Mouse (Mus musculus): ENCODE measurements around the gene Hal. TPM values are rescaled to one million over a fixed set of nuclear protein-coding genes. Genes with fewer than 3 reads are reported as not detected.
A peak's percentile ranks its signal among the peaks of the same experiment; 100 is the strongest.

Hal gene
- polyA plus RNA-seq, 1 experiment: 0.22 TPM

DNA sequence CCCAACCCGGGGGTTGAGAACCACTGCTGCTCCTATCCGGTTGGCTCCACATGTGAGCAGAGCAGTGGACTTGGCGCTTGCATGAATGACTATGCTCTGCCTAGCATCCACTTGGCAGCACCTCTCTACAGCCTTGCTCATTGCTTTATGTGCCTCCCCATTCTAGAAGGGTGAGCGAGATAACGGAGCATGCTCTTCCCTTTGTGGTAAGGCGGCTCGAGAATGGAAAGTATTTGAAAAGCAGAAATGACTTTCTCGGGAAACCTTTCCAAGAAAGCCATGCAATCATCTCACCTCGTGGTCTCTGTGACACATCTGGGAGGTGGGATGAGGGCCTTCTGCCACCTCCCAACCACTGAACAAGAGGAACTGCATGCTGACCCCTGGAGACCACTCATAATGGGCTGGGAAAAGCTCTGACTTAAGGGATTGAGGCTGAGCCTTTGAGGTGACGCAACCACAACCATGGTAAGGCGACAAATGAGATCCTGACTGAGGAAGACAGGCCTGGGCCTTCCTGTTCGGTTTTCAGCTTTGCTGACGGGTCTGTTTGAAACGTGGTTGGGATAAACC is 76.0 kb downstream of the Hal start:
- no peak for DNase-seq
- no peak overlapping the region for H3K27ac ChIP-seq (ENCODE audit: insufficient read depth, low read depth, low read length)
- TF ChIP-seq CTCF (conservative IDR thresholded peaks at IDR 0.05; ENCODE audit: insufficient read depth, insufficient read length, low read depth, low read length) (no peak), POLR2A (IDR thresholded peaks at IDR 0.05; ENCODE audit: low read depth, low read length) (no peak)
- H3K4me3 ChIP-seq (ENCODE audit: insufficient read depth, low read depth, low read length): no peak overlapping the region
- no peaks in the 10 kb centered on the region for H3K36me3 ChIP-seq (ENCODE audit: control insufficient read depth, insufficient read depth, low read length)
- WGBS: 89% methylated on average over 14 of the region's 14 CpGs
- H3K27me3 ChIP-seq (replicated peaks; ENCODE audit: control insufficient read depth, insufficient read depth, low read length): no peaks in the 10 kb centered on the region
- no peaks in the 10 kb centered on the region for H3K4me1 ChIP-seq (ENCODE audit: control insufficient read depth, insufficient read depth, low read length)

GRCm38 (mm10) chr10:93567066-93567465 is 78.5 kb downstream of the Hal start:
- H3K4me3 ChIP-seq (ENCODE audit: insufficient read depth, low read depth, low read length): no peak overlapping the region
- H3K27ac ChIP-seq (ENCODE audit: insufficient read depth, low read depth, low read length): no peak overlapping the region
- no peak for DNase-seq
- no peaks in the 10 kb centered on the region for H3K27me3 ChIP-seq (replicated peaks; ENCODE audit: control insufficient read depth, insufficient read depth, low read length)
- 86% methylated on average over 10 of the region's 10 CpGs for WGBS
- H3K36me3 ChIP-seq (ENCODE audit: control insufficient read depth, insufficient read depth, low read length): no peaks in the 10 kb centered on the region
- H3K4me1 ChIP-seq (ENCODE audit: control insufficient read depth, insufficient read depth, low read length): no peaks in the 10 kb centered on the region
- no peak for TF ChIP-seq POLR2A (IDR thresholded peaks at IDR 0.05; ENCODE audit: low read depth, low read length)
- TF ChIP-seq CTCF (conservative IDR thresholded peaks at IDR 0.05; ENCODE audit: insufficient read depth, insufficient read length, low read depth, low read length): no peak

GRCm38 (mm10) chr10:93567841-93568566 is 79.4 kb downstream of the Hal start:
- Histone ChIP-seq H3K4me3 (ENCODE audit: insufficient read depth, low read depth, low read length) (no peak overlapping the region), H3K27me3 (replicated peaks; ENCODE audit: control insufficient read depth, insufficient read depth, low read length) (no peaks in the 10 kb centered on the region), H3K27ac (ENCODE audit: insufficient read depth, low read depth, low read length) (no peak overlapping the region), H3K36me3 (ENCODE audit: control insufficient read depth, insufficient read depth, low read length) (no peaks in the 10 kb centered on the region), H3K4me1 (ENCODE audit: control insufficient read depth, insufficient read depth, low read length) (no peaks in the 10 kb centered on the region)
- TF ChIP-seq POLR2A (IDR thresholded peaks at IDR 0.05; ENCODE audit: low read depth, low read length): no peak
- peak; percentile 14; the same call in 1 of the 2 replicates for TF ChIP-seq CTCF (conservative IDR thresholded peaks at IDR 0.05; ENCODE audit: insufficient read depth, insufficient read length, low read depth, low read length)
- DNase-seq: no peak
- 89% methylated on average over 11 of the region's 11 CpGs for WGBS

- Histone ChIP-seq H3K27me3 (replicated peaks; ENCODE audit: control insufficient read depth, insufficient read depth, low read length) (no peaks in the 10 kb centered on the region), H3K4me3 (ENCODE audit: insufficient read depth, low read depth, low read length) (no peak overlapping the region), H3K4me1 (ENCODE audit: control insufficient read depth, insufficient read depth, low read length) (no peaks in the 10 kb centered on the region), H3K27ac (ENCODE audit: insufficient read depth, low read depth, low read length) (no peak overlapping the region), H3K36me3 (ENCODE audit: control insufficient read depth, insufficient read depth, low read length) (no peaks in the 10 kb centered on the region)
- no peak for DNase-seq
- WGBS: 85% methylated on average over 6 of the region's 6 CpGs
- no peak for TF ChIP-seq CTCF (conservative IDR thresholded peaks at IDR 0.05; ENCODE audit: insufficient read depth, insufficient read length, low read depth, low read length)
- TF ChIP-seq POLR2A (IDR thresholded peaks at IDR 0.05; ENCODE audit: low read depth, low read length): no peak
These were observed 80.1 kb downstream of the Hal start for GRCm38 (mm10) chr10:93568671-93569070.

Other genes starting within 250 kb of the Hal start
- gene Elk3, start 177.6 kb upstream of the Hal start, polyA plus RNA-seq (2012; rRNA removed): 27.5 and 28.1 TPM in 2 replicates
- 42.9 and 53.9 TPM in 2 replicates for gene Lta4h, start 35.4 kb upstream of the Hal start, polyA plus RNA-seq (2012; rRNA removed)
- gene Amdhd1, start 51.3 kb downstream of the Hal start, polyA plus RNA-seq (2012; rRNA removed): 3.1 and 3.3 TPM in 2 replicates
- 0.03 TPM in 1 of 2 replicates, not detected in the other for gene Ccdc38, start 51.9 kb downstream of the Hal start, polyA plus RNA-seq (2012; rRNA removed)
- 30.8 and 32.7 TPM in 2 replicates for gene Snrpf, start 100.9 kb downstream of the Hal start, polyA plus RNA-seq (2012; rRNA removed)
- gene Ntn4, start 151.9 kb downstream of the Hal start, polyA plus RNA-seq (2012; rRNA removed): 35.1 and 36.1 TPM in 2 replicates